Mouse (Mus musculus) MEL (cell line): ENCODE measurements around the gene Nnmt. TPM values are rescaled to one million over a fixed set of nuclear protein-coding genes. Genes with fewer than 3 reads are reported as not detected.

Source experiments
- DNase-seq: peaks from one replicate; pipeline ENCODE4 v3.0.0; 2011; ENCODE audit warnings: low read depth, low spot score
- H3K27ac ChIP-seq: 2 replicates; pipeline ENCODE4 v1.5.1; 2012; ENCODE audit warnings: low read depth, mild to moderate bottlenecking, control low read depth, low read length, moderate library complexity; ENCODE audit not compliant: control insufficient read depth
- H3K27me3 ChIP-seq, 2 experiments: fragments of 150-350 bp in 1 of 2; sonication (generic) in 1 of 2; 2 replicates each; pipeline ENCODE4 v1.6.1; 2012; ENCODE audit warnings: low read length in 2 of 2, mild to moderate bottlenecking in 2 of 2, improper control_type of control experiment in 1 of 2, moderate library complexity in 1 of 2; ENCODE audit not compliant: insufficient read depth in 2 of 2, control insufficient read depth in 1 of 2
- H3K36me3 ChIP-seq, 2 experiments: 2 replicates each; pipeline ENCODE4 v1.6.1; 2012 to 2014; ENCODE audit warnings: low read length in 2 of 2, improper control_type of control experiment in 1 of 2, inconsistent platforms in 1 of 2, mild to moderate bottlenecking in 1 of 2; ENCODE audit not compliant: insufficient read depth in 2 of 2, control insufficient read depth in 1 of 2
- H3K4me1 ChIP-seq, 2 experiments: fragments of 150-350 bp in 1 of 2; sonication (generic) in 1 of 2; 2 replicates each; pipeline ENCODE4 v1.6.1; 2012; ENCODE audit warnings: low read length in 2 of 2, improper control_type of control experiment in 1 of 2, mild to moderate bottlenecking in 1 of 2; ENCODE audit not compliant: insufficient read depth in 2 of 2, control insufficient read depth in 1 of 2
- H3K4me3 ChIP-seq, 2 experiments: fragments of 150-350 bp in 1 of 2; sonication (generic) in 1 of 2; 2 replicates each; pipeline ENCODE4 v1.5.1; 2012; ENCODE audit warnings: low read depth in 2 of 2, low read length in 2 of 2, mild to moderate bottlenecking in 2 of 2, moderate library complexity in 2 of 2, control low read depth in 1 of 2, improper control_type of control experiment in 1 of 2; ENCODE audit not compliant: control insufficient read depth in 1 of 2, insufficient read depth in 1 of 2
- H3K79me2 ChIP-seq: 2 replicates; pipeline ENCODE4 v1.6.1; 2012; ENCODE audit warnings: mild to moderate bottlenecking, low read length, moderate library complexity; ENCODE audit not compliant: control insufficient read depth, poor library complexity, insufficient read depth
- H3K9ac ChIP-seq: 2 replicates; pipeline ENCODE4 v1.6.1; 2012; ENCODE audit warnings: low read depth, mild to moderate bottlenecking, control low read depth, low read length, moderate library complexity; ENCODE audit not compliant: control insufficient read depth, poor library complexity, severe bottlenecking
- H3K9me3 ChIP-seq: fragments of 150-350 bp; sonication (generic); replicated peaks from 2 replicates; pipeline ENCODE4 v1.6.1; 2012; ENCODE audit warnings: mild to moderate bottlenecking, low read length, improper control_type of control experiment, moderate library complexity; ENCODE audit not compliant: insufficient read depth
- CHD1 ChIP-seq: IDR thresholded peaks from 2 replicates; pipeline ENCODE4 v1.6.1; 2012; ENCODE audit warnings: low read depth, mild to moderate bottlenecking, inconsistent platforms, low read length, improper control_type of control experiment
- CTCF ChIP-seq, 3 experiments: IDR thresholded peaks in 2 of 3; conservative IDR thresholded peaks in 1 of 3; 2 replicates each; pipeline ENCODE4 v1.5.1; 2011 to 2012; ENCODE audit warnings: low read length in 3 of 3, low read depth in 2 of 3, mild to moderate bottlenecking in 2 of 3, improper control_type of control experiment in 1 of 3, inconsistent platforms in 1 of 3, mixed read lengths in 1 of 3, moderate library complexity in 1 of 3; ENCODE audit not compliant: control insufficient read depth in 1 of 3, insufficient read depth in 1 of 3, poor library complexity in 1 of 3, severe bottlenecking in 1 of 3
- EP300 ChIP-seq, 2 experiments: IDR thresholded peaks; 2 replicates each; pipeline ENCODE4 v1.6.1; 2011; ENCODE audit warnings: improper control_type of control experiment in 2 of 2, low read length in 2 of 2, low read depth in 1 of 2, mild to moderate bottlenecking in 1 of 2
- JUND ChIP-seq: IDR thresholded peaks from 2 replicates; pipeline ENCODE4 v1.6.1; 2011; ENCODE audit warnings: low read depth, mild to moderate bottlenecking, improper control_type of control experiment, low read length
- MAX ChIP-seq: IDR thresholded peaks from 2 replicates; pipeline ENCODE4 v1.6.1; 2011; ENCODE audit warnings: low read length, improper control_type of control experiment
- MAZ ChIP-seq: IDR thresholded peaks from 2 replicates; pipeline ENCODE4 v1.6.1; 2012; ENCODE audit warnings: low read depth, mild to moderate bottlenecking, inconsistent platforms, low read length, improper control_type of control experiment
- POLR2AphosphoS2 ChIP-seq: IDR thresholded peaks from 2 replicates; pipeline ENCODE4 v1.6.1; 2011; ENCODE audit warnings: low read length, improper control_type of control experiment
- POLR2AphosphoS5 ChIP-seq: IDR thresholded peaks from 2 replicates; pipeline ENCODE4 v1.6.1; 2012; ENCODE audit warnings: low read depth, borderline replicate concordance, mild to moderate bottlenecking, inconsistent platforms, low read length, moderate library complexity, mixed read lengths
- SIN3A ChIP-seq: IDR thresholded peaks from 2 replicates; pipeline ENCODE4 v1.6.1; 2012; ENCODE audit warnings: low read length, improper control_type of control experiment, inconsistent platforms
- SMC3 ChIP-seq: IDR thresholded peaks from 2 replicates; pipeline ENCODE4 v1.6.1; 2011; ENCODE audit warnings: low read depth, low read length, improper control_type of control experiment
- TAL1 ChIP-seq: IDR thresholded peaks from 2 replicates; pipeline ENCODE4 v1.6.1; 2012; ENCODE audit warnings: mild to moderate bottlenecking, inconsistent platforms, low read length, moderate library complexity, mixed read lengths
- ZC3H11A ChIP-seq: IDR thresholded peaks from 2 replicates; pipeline ENCODE4 v1.6.1; 2012; ENCODE audit warnings: low read depth, mild to moderate bottlenecking, inconsistent platforms, low read length, improper control_type of control experiment
- polyA plus RNA-seq, 2 experiments: library from polyadenylated mRNA; stranded (reverse) in 1 of 2; unstranded in 1 of 2; fragments of >175 nt in 1 of 2; fragments of >200 nt in 1 of 2; gene quantifications; 2 replicates each; pipeline versions ENCODE4 v1.2.1 to v1.2.4; 2012; ENCODE audit warnings: low replicate concordance in 2 of 2, low read depth in 1 of 2; ENCODE audit not compliant: insufficient read length in 2 of 2, insufficient read depth in 1 of 2, missing spikeins in 1 of 2
- total RNA-seq: library from RNA; depleted of rRNA; stranded (reverse); fragments of 300-350 nt; gene quantifications from 2 replicates; pipeline ENCODE4 v1.2.3, GENCODE M21; 2012

Gene Nnmt
- total and polyA plus RNA-seq, 3 experiments = not detected

DNA sequence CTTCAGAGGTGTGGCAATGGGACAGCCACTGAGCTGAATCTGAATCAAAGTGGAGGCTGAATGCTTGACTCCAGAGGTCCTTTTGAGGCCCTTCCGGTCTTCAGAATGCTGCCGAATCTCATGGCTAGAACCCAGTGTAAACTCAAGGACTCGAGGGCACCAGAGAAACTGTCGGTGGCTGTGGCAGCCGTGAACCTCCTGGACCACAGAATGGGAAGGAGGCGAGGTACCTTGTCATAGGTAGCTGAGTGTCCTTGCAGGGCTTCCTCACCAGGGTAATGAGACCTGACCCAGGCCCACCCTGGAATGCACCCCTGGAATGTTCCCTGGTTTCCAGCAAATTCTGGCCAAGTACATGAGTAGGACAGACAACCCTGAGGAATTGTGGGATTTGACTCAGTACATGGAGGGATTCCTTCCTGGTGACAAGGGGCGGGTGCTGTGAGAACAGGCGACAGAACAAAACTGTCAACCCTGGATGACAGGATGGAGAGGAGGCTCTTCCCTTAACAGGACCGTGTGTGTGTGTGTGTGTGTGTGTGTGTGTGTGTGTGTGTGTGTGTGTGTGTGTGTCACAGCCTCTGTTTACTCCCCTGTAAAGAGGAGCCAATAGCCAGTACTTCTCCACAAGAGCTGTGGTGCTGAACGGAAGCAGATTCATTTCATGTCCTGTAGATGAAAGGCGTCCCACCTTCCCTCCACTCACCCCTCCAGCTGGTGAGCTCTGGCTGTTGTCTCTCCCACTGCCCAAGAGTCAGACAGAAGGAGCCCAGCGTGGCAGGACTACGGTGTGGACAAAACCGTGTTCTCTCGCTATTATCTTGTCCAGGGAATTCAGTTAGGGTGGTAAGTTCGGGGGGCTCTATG is 42.1 kb upstream of the Nnmt start:
- Histone ChIP-seq H3K79me2 (no peaks in the 10 kb centered on the region), H3K27me3 (peaks cover 0 to under 1% of the 10 kb centered on the region in 2 experiments; a peak in 1 of 4 replicates), H3K36me3 (no peaks in the 10 kb centered on the region), H3K4me3 (no peak overlapping the region), H3K9me3 (no peaks in the 10 kb centered on the region), H3K4me1 (no peaks in the 10 kb centered on the region), H3K9ac (no peak overlapping the region), H3K27ac (no peak overlapping the region)
- DNase-seq = no peak
- no peak for TF ChIP-seq POLR2AphosphoS2
- TF ChIP-seq SMC3 = no peak

- Histone ChIP-seq H3K27ac (no peak overlapping the region), H3K79me2 (no peaks in the 10 kb centered on the region), H3K4me3 (no peak overlapping the region), H3K27me3 (peaks cover 0 to 1% of the 10 kb centered on the region in 2 experiments; a peak in 1 of 4 replicates), H3K9ac (no peak overlapping the region), H3K9me3 (no peaks in the 10 kb centered on the region), H3K4me1 (no peaks in the 10 kb centered on the region)
- DNase-seq = peak; percentile 81
- TF ChIP-seq MAZ = peak; percentile 50; the same call in 1 of the 2 replicates
- TF ChIP-seq SMC3 = peak; percentile 99
- TF ChIP-seq MAX = 0 out of 2 replicates have a peak, but pooled peaks have one; percentile 20
- TF ChIP-seq CHD1 = no peak
- TF ChIP-seq JUND = peak; percentile 33; the same call in 1 of the 2 replicates
- no peak for TF ChIP-seq TAL1
- peak; percentile 99 for TF ChIP-seq ZC3H11A
- TF ChIP-seq EP300 (IDR thresholded peaks at IDR 0.05; ENCODE audit: low read depth in 1 of 2, low read length in 2 of 2) = no peak
- 0 out of 2 replicates have a peak, but pooled peaks have one; percentile 37 for TF ChIP-seq SIN3A
- peak; percentile 79 to 99 (median 95) for TF ChIP-seq CTCF (IDR thresholded peaks at IDR 0.05 in 2 of 3, conservative IDR thresholded peaks at IDR 0.05 in 1 of 3; ENCODE audit: control insufficient read depth in 1 of 3, insufficient read depth in 1 of 3, low read depth in 2 of 3, low read length in 3 of 3, poor library complexity in 1 of 3, severe bottlenecking in 1 of 3)
- TF ChIP-seq, all 39 proteins: peak for 7
- H3K36me3 ChIP-seq = no peaks in the 10 kb centered on the region
Measured at GRCm38 (mm10) chr9:48646251-48646650, 41.3 kb upstream of the Nnmt start.

DNA sequence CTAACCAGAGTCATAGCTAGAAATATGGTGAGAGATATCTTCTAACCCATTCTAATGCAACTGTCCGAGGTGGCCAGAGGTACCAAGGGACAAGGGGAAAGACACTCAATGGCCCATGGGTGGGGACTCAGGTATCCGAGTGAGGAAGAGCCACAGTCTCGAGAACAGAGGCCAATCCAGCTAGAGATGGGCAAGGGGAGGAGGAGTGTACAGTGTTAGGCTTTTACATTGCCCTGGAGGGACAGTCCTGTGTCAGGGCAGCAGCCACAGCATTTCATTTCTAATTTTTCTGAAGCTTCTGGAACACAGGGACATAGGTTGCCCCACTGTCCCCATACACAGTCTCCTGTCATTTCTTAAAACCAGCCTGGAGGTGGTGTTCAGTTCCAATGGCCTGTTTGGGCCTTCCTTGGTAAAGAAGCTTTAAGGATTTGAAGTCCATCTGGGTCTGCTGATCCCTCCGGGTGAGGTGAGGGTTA is 40.7 kb upstream of the Nnmt start:
- no peaks in the 10 kb centered on the region for H3K4me1 ChIP-seq
- H3K79me2 ChIP-seq = no peaks in the 10 kb centered on the region
- H3K9ac ChIP-seq = no peak overlapping the region
- no peak for DNase-seq
- H3K36me3 ChIP-seq = no peaks in the 10 kb centered on the region
- TF ChIP-seq POLR2AphosphoS5 (no peak), SMC3 (no peak)
- peaks cover 0 to 1% of the 10 kb centered on the region in 2 experiments; a peak in 1 of 4 replicates for H3K27me3 ChIP-seq
- H3K27ac ChIP-seq = no peak overlapping the region
- no peak overlapping the region for H3K4me3 ChIP-seq
- H3K9me3 ChIP-seq = no peaks in the 10 kb centered on the region
